In the genomic region with DNA sequence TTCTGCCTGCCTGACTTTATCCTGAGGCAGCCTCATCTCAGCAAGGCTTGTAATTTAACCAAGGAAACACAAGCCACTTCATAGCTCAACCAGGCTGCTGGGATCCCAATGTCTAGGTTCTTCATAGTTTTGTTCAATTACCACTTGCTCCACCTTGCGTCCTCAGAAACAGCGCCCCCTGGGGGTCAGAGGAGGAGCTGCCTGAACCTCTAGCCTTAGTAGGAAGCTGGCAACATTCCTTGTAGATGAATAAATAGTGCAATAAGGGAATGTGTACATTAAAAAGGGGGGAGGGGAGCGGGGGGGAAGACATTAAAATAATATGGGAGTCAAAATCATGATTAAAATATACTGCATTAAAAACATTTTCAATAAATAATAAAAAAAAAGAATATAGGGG, we compare ENCODE assay signal across 8 mouse cellular contexts. TPM values are rescaled to one million over a fixed set of nuclear protein-coding genes. Genes with fewer than 3 reads are reported as not detected.
A peak's percentile ranks its signal among the peaks of the same experiment; 100 is the strongest.
DNase-seq lines count a peak whose midpoint lies in the region; ATAC-seq lines count a peak whose summit lies in the region.

No protein-coding gene starts in this region.

- H3K9ac ChIP-seq in midbrain, embryonic 11.5 days (ENCODE audit: low read length) = no peak overlapping the region

- H3K27ac ChIP-seq in midbrain, embryonic 10.5 days (replicated peaks) = no peak overlapping the region
- no peak overlapping the region for H3K27ac ChIP-seq in midbrain, embryonic 11.5 days (ENCODE audit: low read depth, low read length)

- ATAC-seq in midbrain, embryonic 11.5 days (ENCODE audit: low FRiP score) = no peak

- no peak overlapping the region for H3K4me3 ChIP-seq in midbrain, embryonic 10.5 days
- no peak overlapping the region for H3K4me3 ChIP-seq in midbrain, embryonic 11.5 days (ENCODE audit: low read depth, low read length)

- no peaks in the 10 kb centered on the region for H3K36me3 ChIP-seq in midbrain, embryonic 10.5 days
- H3K36me3 ChIP-seq in midbrain, embryonic 11.5 days (ENCODE audit: control insufficient read depth, insufficient read depth, low read length) = no peaks in the 10 kb centered on the region

- no peaks in the 10 kb centered on the region for H3K9me3 ChIP-seq in midbrain, embryonic 10.5 days (replicated peaks)
- H3K9me3 ChIP-seq in midbrain, embryonic 11.5 days (ENCODE audit: control insufficient read depth, low read length) = no peaks in the 10 kb centered on the region

- peaks cover 5% of the 10 kb centered on the region for H3K4me1 ChIP-seq in midbrain, embryonic 10.5 days
- H3K4me1 ChIP-seq in midbrain, embryonic 11.5 days (ENCODE audit: control insufficient read depth, insufficient read depth, low read length) = peaks cover 3% of the 10 kb centered on the region; the same call in 1 of the 2 replicates

- H3K4me2 ChIP-seq in midbrain, embryonic 11.5 days = no peak overlapping the region

- H3K27me3 ChIP-seq in midbrain, embryonic 10.5 days (ENCODE audit: low read depth, poor library complexity, severe bottlenecking) = no peaks in the 10 kb centered on the region
- no peaks in the 10 kb centered on the region for H3K27me3 ChIP-seq in midbrain, embryonic 11.5 days (ENCODE audit: control insufficient read depth, insufficient read depth, low read length)

- WGBS in midbrain, embryonic 10.5 days = 9% methylated on average over 3 of the region's 3 CpGs
- 18% methylated on average over 3 of the region's 3 CpGs for WGBS in midbrain, embryonic 11.5 days

- peak; percentile 30 to 52 for DNase-seq in cerebellum, postnatal 36 days
- DNase-seq in cerebellum, adult 9-11 months = no peak
- peak; percentile 33 for DNase-seq in midbrain, embryonic 10.5 days (ENCODE audit: low spot score)
- no peak for DNase-seq in midbrain, embryonic 11.5 days (ENCODE audit: low spot score, missing footprints)
- DNase-seq in brain, adult 2 months (ENCODE audit: low read depth, low spot score) = peak; percentile 52
- peak; percentile 32 for DNase-seq in lung, postnatal 25 days (ENCODE audit: low spot score)
- no peak for DNase-seq in frontal cortex, postnatal 10 days (ENCODE audit: low spot score in 2 of 2)
- DNase-seq in layer of hippocampus, adult 9-11 months = no peak

RNA-seq across cellular contexts. Expression of gene Syn3, which starts 14.7 kb away (rescaled TPM):
- polyA plus RNA-seq in midbrain, embryonic 10.5 days (2016; fragmentation: Nextera tagmentation; extraction: Ambion mirVana) = 3.0 and 5.3 TPM in 2 replicates
- polyA plus RNA-seq in midbrain, embryonic 11.5 days (2014; fragmentation: Nextera tagmentation; extraction: Ambion mirVana) = 4.4 and 4.5 TPM in 2 replicates

Comparison
In these comparisons a context has a peak if more than half of its experiments do, and no peak if none do; other contexts are left out.
1. DNase-seq: peak in cerebellum, postnatal 36 days (2 of 2), midbrain, embryonic 10.5 days (single experiment), brain, adult 2 months (single experiment) and lung, postnatal 25 days (single experiment); none in cerebellum, adult 9-11 months (single experiment), midbrain, embryonic 11.5 days (single experiment), frontal cortex, postnatal 10 days (0 of 2) and layer of hippocampus, adult 9-11 months (single experiment).